Mouse (Mus musculus) brown adipose tissue, adult 24 weeks (tissue): ENCODE results near the gene Slc22a4. TPM values are rescaled to one million over a fixed set of nuclear protein-coding genes. Genes with fewer than 3 reads are reported as not detected.
"Not testable (repeated sequence)": the region's sequence is repeated elsewhere in the genome, so short reads cannot be mapped to it uniquely, and the experiment has no call there.

Source experiments
- H3K27ac ChIP-seq: fragments of 200-500 bp; replicated peaks from 2 replicates; pipeline ENCODE4 v1.5.1; 2012; ENCODE audit warnings: low read depth, mild to moderate bottlenecking, low read length
- H3K4me1 ChIP-seq: fragments of 200-500 bp; 2 replicates; pipeline ENCODE4 v1.6.1; 2012; ENCODE audit warnings: low read length, mixed read lengths; ENCODE audit not compliant: control insufficient read depth, insufficient read depth, insufficient read length
- H3K4me3 ChIP-seq: fragments of 200-500 bp; 2 replicates; pipeline ENCODE4 v1.5.1; 2012; ENCODE audit warnings: low read depth, mild to moderate bottlenecking, low read length, moderate library complexity; ENCODE audit not compliant: insufficient read depth
- polyA plus RNA-seq: library from polyadenylated mRNA; stranded (reverse); fragments of >200 nt; gene quantifications from 2 replicates; pipeline ENCODE4 v1.2.4, GENCODE M21; 2012; ENCODE audit not compliant: missing spikeins, insufficient read depth, insufficient read length

The Slc22a4 gene
- polyA plus RNA-seq, 1 experiment = 1.8 TPM

DNA sequence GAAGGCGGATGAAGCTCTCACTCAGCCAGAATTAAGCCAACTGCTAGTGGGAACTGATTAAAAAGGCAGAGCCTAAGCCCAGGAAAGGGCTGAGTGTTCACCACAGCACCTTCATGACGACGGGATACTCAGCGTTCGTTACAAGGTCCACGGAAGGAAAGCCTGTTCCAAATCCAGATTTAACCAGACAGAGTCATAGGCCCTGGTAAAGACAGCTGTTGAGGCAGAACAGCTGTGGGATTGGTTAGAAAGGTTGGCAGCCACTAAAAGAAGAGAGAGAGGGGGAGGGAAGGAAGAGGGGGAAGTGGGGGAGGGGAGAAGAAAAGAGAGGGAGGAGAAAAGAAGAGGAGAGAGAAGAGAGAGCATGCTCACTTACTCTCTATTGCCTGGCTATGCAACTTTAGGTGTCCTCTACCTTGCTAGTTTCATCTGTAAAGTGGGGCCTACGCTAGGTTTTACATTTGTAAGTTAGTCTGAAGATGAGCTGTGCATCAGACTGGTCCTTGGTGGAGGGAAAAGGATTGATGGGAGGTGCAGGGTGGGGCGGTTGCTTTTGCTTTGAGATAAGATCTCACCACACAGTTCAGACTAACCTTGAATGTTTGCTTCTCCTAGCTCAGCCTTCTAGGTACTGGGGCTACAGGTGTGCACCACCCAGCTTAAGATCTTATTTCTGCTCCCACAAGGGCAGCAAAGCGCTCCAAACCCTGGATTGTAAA lies 35.0 kb upstream of the Slc22a4 start:
- peaks cover 14% of the 10 kb centered on the region for H3K4me1 ChIP-seq
- no peak overlapping the region for H3K4me3 ChIP-seq
- peak overlapping the region; percentile 12; the same call in 1 of the 2 replicates for H3K27ac ChIP-seq

DNA sequence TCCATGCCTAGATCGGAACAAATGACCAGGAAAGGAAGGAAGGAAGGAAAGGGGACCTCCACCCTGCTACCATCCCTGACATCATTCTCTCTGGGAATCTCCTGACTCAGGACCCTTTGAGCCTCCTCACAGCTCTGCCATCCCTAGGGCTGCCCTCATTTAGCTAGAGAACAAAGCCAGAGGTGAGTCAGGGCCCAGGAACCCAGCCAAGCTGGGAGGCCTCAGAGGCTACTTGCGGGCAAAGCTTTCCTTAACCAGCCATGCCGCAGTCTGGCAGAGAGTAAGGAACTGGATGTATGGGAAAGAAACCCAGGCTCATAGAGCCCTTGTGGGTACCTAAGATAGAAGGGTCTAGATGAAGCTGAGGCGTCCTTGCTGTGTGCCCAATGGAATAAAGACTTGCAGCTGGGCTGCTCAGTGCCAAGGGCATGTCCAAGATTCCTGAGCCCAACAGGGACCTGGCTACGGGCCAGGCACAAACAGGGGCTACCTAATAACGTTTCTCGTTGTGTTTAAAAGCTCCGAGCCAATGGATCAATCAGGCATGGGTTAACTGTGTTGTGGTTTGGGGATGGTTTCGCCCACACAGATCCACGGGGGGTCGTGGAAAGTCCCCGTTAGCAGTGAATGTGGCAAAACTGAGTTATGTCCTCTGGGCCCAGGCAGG lies 34.3 kb upstream of the Slc22a4 start:
- no peak overlapping the region for H3K4me3 ChIP-seq
- peaks cover 14% of the 10 kb centered on the region for H3K4me1 ChIP-seq
- peak overlapping the region; percentile 12; the same call in 1 of the 2 replicates for H3K27ac ChIP-seq

DNA sequence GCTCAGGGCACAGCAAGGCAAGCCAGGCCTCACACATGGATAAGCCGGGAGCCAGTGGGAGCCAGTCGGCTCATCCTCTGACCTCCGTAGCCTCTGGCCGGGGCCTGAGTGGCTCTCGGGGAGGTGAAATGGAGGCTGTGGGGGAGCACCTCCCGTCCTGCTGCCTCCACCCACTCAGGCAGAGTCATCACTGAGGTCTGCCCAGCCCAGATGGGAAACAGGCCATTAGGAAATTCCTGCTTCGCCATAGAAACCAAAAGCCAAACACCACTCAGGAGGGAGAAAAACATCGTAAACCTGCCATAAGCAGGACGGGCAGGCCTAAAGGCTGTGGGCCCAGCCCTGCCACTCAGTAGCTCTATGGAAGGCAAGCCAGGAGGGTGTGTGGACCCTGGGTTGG lies 32.4 kb upstream of the Slc22a4 start:
- H3K4me1 ChIP-seq = peaks cover 14% of the 10 kb centered on the region
- H3K27ac ChIP-seq = peak overlapping the region; percentile 46
- no peak overlapping the region for H3K4me3 ChIP-seq

DNA sequence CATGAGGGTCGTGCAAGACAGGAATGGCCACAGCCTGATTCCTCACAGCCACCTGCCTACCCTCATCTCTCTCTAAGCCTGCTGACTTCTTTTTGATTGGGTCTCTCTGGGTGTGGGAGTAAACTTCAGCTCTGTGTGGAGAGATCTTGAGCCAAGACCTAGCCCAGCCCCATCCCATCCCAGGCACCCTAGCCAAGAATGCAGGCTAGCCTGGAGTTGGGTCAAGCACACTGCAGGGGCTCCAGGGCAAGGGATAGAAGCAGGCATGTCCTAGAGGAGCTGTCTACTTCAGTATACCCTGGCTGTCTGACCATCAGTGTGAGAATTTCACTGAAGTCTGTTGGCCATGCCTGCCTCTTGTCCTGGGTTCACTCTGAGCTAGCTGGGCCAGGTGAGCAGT lies 31.6 kb upstream of the Slc22a4 start:
- Histone ChIP-seq H3K27ac (no peak overlapping the region), H3K4me1 (peaks cover 14% of the 10 kb centered on the region), H3K4me3 (no peak overlapping the region)

DNA sequence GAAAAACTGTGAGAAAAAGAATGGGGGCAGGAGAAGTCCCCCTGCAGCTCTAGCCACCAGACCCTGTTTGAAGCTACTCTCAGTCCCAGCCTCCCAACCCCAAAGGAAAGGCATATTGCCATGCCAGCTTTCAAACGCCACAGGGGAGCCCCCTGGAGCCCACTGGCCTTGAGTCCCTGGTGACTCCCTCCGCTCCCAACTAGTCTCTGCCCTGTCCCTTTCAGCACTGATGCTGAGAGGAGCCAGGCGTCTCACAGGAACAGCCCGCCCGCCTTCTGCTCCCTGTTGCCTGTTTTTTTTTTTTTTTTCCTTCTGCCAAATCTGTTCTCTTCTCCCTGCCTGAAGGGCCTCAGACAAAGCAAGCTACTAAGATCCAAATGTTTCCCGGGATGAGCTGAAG lies 30.8 kb upstream of the Slc22a4 start:
- Histone ChIP-seq H3K4me3 (no peak overlapping the region), H3K27ac (no peak overlapping the region), H3K4me1 (peaks cover 14% of the 10 kb centered on the region)

DNA sequence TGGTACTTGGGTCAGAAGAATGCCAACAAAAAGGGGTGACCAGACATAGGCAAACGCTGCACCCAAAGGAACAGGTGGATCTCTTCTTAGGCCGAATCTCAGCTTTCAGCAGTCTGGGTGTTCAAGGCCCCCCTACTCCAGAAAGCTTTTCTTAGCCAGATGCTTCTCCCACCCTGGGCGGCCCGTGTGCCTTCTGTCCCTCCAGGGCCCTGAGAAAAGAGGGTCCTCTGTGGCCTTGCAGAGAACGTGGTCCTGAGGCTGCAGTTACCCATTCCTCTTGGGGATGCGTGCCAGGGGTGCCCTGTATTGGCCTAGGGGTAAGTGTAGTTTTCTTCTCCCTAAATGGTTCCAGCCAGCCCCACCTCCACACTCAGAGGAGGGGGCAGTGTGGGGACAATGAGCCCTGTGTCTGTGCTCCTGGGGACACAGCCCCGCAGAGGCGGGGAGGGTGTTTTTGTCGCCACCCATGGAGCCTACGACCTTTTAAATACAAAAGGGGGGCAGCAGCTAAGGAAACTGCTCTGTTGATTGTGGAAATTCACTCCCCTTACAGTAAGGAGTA lies 30.2 kb upstream of the Slc22a4 start:
- Histone ChIP-seq H3K4me1 (peaks cover 14% of the 10 kb centered on the region), H3K4me3 (no peak overlapping the region), H3K27ac (no peak overlapping the region)

DNA sequence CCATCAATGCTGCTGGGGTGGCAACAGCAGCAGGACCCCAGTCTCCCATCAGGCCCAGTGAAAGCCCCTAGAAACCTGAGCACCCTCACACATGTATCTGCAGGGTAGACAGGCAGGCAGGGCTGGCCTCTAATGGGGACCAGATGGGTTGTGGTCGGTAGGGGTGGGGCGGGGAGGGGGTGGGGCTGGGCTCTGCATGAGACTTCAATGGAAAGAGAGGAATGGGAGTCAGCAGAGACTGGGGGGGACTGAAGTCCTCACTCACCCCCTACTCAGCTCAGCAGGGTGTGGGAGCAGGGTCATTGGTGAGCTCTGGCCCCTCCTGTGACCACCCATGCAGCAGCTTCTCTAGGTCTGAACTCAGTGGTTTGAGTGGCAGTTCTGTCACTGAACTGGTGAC lies 29.5 kb upstream of the Slc22a4 start:
- no peak overlapping the region for H3K27ac ChIP-seq
- no peak overlapping the region for H3K4me3 ChIP-seq
- peaks cover 11% of the 10 kb centered on the region for H3K4me1 ChIP-seq

DNA sequence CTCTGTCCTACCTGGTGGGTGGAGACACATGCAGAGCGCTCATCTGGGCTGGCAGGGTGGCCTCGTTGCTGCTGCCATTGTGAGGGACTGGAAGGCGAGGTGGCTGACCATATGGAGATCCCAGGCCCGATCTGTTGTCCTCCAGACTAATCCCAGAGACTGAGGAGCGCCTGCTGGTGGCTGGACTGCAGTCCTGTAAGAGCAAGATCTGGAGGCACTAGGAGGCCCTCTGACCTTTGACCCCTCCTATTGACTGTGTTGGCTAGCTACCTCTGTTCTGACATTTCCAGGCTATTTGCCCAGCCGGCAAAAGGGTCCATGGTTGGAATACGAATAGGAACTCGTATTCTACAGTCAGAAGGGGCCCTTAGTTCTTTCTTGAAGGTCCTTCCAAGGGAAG lies 28.2 kb upstream of the Slc22a4 start:
- no peak overlapping the region for H3K4me3 ChIP-seq
- H3K27ac ChIP-seq = no peak overlapping the region
- H3K4me1 ChIP-seq = peaks cover 5% of the 10 kb centered on the region; the same call in 1 of the 2 replicates

DNA sequence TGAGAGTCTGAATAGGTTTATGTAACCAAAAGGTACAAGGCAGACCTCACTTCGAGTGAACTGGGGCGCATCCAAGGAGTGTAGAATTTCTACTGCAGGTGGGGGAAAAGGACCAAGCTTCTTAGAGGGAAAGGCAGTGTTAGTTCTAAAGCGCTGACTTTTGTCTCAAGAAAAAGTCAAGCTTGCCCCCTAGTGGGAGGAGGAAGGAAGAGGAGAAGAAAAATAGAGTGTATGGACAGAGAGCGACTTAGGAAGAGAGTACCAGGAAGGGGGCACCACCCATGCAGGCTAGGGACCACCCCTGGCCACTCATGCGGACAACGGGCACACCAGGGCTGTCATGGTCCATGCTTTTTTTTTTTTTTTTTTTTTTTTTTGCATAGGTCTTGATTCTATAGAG lies 26.4 kb upstream of the Slc22a4 start:
- no peak overlapping the region for H3K27ac ChIP-seq
- H3K4me1 ChIP-seq = no peaks in the 10 kb centered on the region; the same call in 1 of the 2 replicates
- no peak overlapping the region for H3K4me3 ChIP-seq

DNA sequence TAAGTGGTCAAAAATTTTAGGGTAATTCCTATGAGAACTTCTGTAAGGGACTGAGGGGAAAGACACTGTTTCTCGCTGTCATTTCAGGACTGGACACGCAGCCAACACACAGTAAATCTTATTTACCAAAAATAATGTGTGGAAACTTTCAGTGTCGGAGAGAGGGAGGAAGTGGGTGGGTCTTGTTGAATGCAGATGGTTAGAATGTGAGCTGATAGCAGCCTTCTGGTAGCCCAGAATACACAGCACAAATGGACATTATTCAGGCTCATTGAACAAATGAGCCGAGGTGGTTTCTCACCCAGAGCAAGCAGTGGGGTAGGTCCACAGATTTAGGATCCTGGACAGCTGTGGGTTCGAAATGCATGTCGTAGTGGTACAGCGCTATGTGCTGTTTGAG lies 25.2 kb upstream of the Slc22a4 start:
- H3K4me1 ChIP-seq = no peaks in the 10 kb centered on the region; the same call in 1 of the 2 replicates
- H3K4me3 ChIP-seq = no peak overlapping the region
- H3K27ac ChIP-seq = no peak overlapping the region

DNA sequence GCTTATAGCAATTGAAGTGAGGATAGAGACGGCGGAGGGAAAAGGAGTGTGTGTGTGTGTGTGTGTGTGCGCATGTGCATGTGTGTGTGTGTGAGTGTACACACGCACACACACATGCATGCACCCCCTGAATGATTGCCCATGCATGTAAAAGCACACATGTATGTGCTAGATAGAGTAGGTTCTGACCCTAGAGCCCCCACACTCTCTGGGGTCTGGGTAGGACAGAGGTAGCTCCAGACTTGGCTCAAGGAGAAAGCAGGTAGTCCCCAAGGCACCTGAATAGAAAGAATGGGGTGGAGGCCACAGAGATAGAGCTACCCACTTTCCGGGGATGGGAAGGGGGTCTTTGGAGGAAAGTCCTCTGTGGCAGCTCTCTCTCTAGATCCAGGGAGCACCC lies 24.2 kb upstream of the Slc22a4 start:
- no peaks in the 10 kb centered on the region; the same call in 1 of the 2 replicates for H3K4me1 ChIP-seq
- H3K4me3 ChIP-seq = no peak overlapping the region

DNA sequence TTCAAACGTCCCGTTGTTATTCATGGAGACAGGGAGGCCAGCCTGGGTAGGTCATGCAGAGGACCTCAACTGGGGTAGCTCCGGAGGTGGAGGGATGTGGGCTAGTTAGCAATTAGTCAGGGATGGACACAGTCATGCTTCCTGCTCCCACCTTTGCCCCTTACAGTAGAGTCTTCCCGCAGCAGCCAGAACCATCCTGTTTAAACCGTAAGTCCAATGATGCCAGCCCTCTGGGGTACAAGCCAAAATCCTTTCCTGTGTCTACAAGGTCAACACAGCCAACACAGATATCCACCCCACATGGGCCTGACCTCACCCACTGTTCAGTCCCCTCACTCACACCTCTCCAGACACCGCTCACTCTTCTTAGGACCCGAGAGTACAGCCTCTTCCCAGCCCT lies 23.3 kb upstream of the Slc22a4 start:
- Histone ChIP-seq H3K27ac (no peak overlapping the region), H3K4me1 (no peaks in the 10 kb centered on the region; the same call in 1 of the 2 replicates), H3K4me3 (no peak overlapping the region)

More for the DNA sequence above, 24.2 kb upstream of the Slc22a4 start:
- H3K27ac ChIP-seq = no peak overlapping the region

DNA sequence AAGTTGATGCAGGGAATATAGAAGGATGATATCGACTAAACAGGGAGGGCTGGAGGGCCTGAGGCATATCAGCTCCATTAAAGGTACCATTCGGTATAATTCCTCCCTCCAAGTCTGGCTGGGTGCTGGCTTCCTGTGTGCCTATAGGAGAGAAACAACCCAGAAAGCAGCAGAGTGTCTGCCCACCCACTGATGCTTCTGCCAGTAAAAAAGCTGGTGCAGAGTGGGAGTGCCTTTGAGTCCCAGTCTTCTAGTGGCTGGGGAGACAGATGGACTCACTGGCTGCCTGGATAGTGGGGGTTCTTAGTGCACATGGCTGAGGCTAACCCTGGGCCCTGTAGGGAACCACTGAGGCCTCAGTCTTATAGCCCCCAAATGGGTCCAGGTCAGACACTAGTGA lies 22.3 kb upstream of the Slc22a4 start:
- Histone ChIP-seq H3K4me3 (no peak overlapping the region), H3K27ac (no peak overlapping the region)

DNA sequence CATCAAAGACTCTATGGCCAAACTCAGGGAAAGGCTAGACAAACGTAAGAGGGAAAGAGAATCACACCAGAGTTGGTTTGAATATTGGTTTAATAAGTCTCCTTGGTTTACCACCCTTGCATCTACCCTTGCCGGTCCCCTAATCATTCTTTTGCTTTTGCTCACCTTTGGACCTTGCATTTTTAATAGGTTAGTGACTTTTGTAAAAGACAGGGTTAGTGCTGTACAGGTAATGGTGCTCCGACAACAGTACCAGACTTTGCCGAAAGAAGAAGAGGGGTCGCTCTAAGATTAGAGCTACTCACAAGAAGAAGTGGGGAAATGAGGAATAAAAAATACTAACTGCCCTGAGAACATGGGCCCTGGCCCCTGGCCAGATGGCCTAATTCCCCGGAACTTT lies 12.8 kb upstream of the Slc22a4 start:
- H3K27ac ChIP-seq = no peak overlapping the region
- H3K4me3 ChIP-seq = no peak overlapping the region
- no peaks in the 10 kb centered on the region for H3K4me1 ChIP-seq

More for the DNA sequence above, 22.3 kb upstream of the Slc22a4 start:
- H3K4me1 ChIP-seq = no peaks in the 10 kb centered on the region

DNA sequence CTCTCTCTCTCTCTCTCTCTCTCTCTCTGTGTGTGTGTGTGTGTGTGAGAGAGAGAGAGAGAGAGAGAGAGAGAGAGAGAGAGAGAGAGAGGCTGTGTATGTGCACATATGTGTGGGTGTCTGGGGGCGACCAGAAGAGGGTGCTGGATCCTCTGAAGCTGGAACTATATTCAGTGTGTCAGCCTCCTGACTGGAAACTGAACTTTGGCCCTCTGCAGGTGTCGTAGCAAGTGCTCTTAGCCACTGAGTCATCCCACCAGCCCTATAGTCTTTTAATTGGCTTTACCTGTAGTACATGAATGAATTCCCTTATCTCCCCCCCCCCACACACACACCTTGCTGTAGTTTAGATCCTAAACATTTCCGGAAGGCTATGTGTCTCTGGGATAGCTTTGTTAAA lies 5.0 kb upstream of the Slc22a4 start:
- H3K4me3 ChIP-seq, H3K4me1 ChIP-seq, H3K27ac ChIP-seq: not testable (repeated sequence)

DNA sequence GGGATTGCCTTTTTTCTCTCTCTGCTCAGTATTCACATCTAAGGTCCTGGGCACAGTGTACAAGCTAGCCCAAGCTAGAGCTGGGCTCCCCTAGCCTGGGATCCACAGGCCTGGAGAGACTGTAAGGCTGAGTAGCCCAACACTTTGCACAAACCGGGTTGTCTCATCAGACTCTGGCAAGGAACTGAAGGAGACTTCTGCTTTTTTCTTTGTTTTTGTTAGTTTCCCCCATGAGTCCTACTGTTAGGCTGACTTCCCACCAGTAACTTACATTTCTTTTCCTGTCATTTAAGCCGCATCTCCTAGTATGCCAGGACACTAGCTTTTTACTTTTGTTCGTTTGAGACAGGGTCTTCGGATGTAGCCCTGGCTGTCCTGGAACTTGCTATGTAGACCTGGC lies 1.1 kb upstream of the Slc22a4 start:
- Histone ChIP-seq H3K4me3 (peak overlapping the region; percentile 77), H3K27ac (peak overlapping the region; percentile 60), H3K4me1 (peaks cover 5% of the 10 kb centered on the region)
